Mouse (Mus musculus) left cerebral cortex, adult 11 months (tissue): Measurements from ENCODE around the gene Ddias.
A peak's percentile ranks its signal among the peaks of the same experiment; 100 is the strongest.

Experiments used
- DNase-seq: peaks from one replicate; pipeline ENCODE4 v3.0.0; 2022; ENCODE audit warnings: low spot score

Gene Ddias

DNA sequence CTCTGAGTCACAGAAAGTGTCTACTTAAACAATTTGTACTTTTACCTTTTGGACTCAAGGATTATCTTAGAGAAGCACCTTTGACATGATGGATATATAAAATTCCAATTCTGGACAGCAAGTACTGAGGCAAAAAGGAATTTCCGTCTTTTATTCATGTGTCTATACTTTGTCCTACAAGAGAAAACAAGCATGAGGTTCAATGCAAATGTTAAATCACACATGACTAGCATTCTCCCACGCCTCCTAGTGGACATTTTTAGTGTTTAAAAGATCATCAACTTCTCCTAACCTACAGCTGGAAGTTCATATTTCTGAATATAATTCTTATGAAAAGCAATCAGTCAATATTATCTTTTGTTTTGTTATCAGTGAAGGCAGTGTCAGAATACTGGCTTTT, 7.5 kb downstream of the Ddias start:
- DNase-seq, result peak; percentile 15

GRCm38 (mm10) chr7:92848246-92848645, 25.8 kb downstream of the Ddias start:
- no peak for DNase-seq

GRCm38 (mm10) chr7:92842254-92842653, 31.8 kb downstream of the Ddias start:
- no peak for DNase-seq

DNA sequence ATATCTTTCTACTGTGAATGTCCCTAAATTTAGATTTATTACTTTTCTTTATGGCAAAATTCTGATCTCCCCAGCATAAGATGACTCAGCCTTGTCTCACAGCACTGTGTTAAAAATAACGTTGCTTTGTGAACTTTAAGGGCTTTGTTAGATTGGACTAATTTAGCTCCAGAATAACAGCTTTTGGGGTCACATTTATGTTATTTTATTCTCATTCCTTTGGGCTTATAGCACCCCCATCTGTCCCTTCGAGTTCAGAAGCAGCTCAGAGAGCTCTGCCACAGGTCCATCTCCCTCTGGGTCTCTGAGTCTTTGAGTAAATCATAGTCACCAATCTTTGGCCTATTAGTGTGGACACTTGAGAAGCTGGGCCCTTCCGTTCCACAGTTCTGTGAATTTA, 36.1 kb downstream of the Ddias start:
- peak; percentile 13 for DNase-seq

DNA sequence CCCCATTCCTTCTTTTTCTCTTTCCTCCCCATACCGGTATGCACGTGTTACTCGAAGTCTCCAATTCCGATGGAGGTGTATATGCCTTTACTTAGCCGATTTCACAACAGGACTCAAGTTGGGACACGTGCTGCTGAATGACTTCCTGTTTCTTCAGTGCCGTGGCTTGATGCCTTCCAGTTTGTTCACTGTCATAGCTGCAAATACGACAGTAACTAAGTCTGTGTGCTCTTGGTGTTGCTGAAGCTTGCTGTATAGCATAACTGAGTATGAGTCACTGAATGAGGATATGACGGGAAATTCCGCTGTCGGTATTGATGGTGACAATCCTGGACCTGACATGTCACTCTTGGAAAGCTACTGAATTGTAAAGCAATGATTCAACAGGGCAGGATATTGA, 36.8 kb downstream of the Ddias start:
- DNase-seq, result no peak

GRCm38 (mm10) chr7:92836447-92836846, 37.6 kb downstream of the Ddias start:
- DNase-seq, result no peak

- no peak for DNase-seq
Measured at GRCm38 (mm10) chr7:92834391-92834790, 39.7 kb downstream of the Ddias start.

- DNase-seq, result no peak
Measured at GRCm38 (mm10) chr7:92832395-92832794, 41.7 kb downstream of the Ddias start.

GRCm38 (mm10) chr7:92827981-92828380, 46.1 kb downstream of the Ddias start:
- DNase-seq, result peak; percentile 43

DNA sequence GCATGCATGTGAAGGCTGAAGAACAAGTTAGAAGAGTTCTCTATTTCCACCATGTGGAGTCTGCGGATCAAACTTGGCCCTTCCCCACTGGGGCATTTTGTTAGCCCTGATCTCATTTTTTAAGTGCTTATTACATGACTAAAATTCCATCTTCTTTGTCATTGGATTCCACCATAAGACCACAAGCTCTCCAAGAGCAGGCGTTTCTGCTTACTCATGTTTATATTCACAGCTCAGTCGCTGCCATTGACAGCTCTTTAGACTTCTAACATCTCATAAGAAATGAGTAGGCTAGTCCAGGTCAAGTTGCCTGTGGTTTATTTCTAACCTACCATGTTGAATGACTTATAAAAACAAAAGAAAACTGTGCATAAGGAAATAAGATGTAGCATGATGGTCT, 47.8 kb downstream of the Ddias start:
- no peak for DNase-seq

GRCm38 (mm10) chr7:92822409-92823101, 51.5 kb downstream of the Ddias start:
- no peak for DNase-seq

DNA sequence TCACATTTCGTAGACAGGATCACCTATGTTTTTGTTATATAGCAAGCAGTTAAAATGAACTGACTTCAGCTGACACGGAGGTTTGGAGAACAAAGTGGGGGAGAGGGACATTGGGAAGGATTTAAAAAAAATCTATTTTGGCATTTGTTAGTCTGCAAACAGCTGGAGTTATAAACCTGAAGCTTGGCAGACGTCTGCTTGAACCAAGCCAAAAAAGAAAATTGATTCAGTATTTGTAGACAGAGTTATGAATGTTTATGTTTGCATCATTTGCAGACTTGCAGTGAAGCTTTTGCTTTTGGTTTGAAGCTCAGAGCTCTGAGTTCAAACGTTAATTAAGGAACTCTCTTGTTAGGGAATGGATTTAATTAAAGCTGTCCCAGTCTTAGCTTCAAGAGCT, 52.2 kb downstream of the Ddias start:
- no peak for DNase-seq

GRCm38 (mm10) chr7:92820941-92821465, 53.0 kb downstream of the Ddias start:
- no peak for DNase-seq

DNA sequence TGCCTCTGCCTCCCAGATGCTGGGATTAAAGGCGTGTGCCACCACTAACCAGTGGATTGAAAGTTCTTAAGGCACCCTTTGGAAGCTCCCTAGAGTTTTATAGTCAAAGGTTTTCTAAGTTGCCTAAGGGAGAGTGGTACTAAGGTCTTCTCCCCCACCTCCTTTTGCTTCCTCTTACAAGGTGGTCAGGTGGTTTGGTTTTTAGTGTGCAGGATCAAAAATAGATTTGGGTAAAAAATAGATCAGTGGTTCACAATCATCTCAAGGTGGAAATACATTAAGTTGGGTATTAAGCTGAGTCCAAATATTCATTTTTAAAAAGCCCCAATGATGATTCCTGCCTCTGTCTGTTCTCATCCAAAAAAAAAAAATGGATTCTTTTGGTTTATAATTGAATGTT, 53.6 kb downstream of the Ddias start:
- no peak for DNase-seq

DNA sequence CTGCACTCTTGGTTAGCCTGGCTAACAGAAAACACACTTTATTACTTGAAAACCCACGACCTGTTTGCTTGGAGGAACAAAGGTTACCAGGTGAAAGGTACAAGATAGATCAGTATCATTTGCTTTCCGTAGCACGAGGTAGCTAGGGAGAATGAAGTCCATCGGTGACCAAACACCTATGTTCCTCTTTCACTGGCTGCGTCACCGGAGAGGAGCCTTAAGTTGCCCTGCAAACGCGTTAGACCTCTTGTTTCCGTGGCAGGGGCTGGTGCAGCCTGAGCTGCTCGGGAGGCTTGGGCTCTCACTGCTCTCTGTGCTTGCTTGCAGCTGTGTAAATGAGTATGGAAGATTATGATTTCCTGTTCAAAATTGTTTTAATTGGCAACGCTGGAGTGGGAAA, 54.4 kb downstream of the Ddias start:
- DNase-seq, result no peak

DNA sequence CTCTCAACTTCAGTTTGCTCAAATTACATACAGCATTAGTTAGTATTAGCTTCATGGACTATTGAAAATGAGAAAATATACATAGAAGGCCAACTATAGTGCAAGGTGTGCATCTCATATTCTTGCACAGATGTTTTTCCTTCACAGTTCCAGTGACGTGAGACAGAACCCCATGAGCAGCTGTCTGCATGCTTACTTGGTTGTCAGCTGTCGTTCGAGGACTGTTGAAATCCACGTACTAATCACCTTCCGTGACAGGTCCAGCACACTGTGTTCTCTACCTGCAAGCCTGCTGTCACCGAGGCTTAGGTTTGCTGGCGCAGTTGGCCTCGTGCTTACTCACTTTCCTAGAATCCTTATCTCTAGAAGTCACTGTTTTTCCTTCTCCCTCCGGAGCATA, 56.2 kb downstream of the Ddias start:
- no peak for DNase-seq

GRCm38 (mm10) chr7:92817242-92817641, 56.8 kb downstream of the Ddias start:
- no peak for DNase-seq

DNA sequence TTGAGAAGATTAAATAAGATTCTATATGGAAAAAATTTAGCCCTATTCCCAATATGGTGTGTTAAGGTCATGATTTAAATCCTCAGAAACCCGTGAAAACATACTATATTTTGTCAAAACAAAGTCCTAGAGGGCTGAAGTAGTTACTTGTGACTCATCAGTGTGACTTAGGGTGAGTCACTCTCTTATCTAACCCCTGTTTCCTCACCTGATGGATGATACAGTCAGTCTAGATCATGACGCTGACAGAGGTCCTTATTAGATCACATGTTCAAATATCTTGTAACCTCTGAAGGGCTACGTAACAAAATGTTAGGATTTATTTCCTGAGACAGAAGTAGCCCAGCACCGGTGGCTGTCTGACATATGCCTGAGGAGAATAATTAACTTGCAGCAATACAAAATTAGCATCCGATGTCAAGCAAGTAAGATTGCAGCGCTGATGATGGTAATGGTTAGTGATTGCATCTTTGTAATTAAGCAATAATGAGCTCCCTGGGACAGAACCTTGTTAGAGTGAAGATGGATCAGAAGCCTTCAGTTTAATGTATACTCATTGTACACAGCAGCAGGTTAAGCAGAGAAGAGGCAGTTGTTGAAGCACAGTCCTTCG, 62.3 kb downstream of the Ddias start:
- no peak for DNase-seq
